Mouse (Mus musculus) cerebellum, adult 2 months (tissue): ENCODE measurements around the gene Lsm8.
A peak's percentile ranks its signal among the peaks of the same experiment; 100 is the strongest.

Experiments used
- CTCF ChIP-seq: fragments of 200-500 bp; IDR thresholded peaks from 2 replicates; pipeline ENCODE4 v1.5.1; 2011; ENCODE audit warnings: low read depth, mild to moderate bottlenecking, control low read depth, low read length, moderate library complexity, borderline replicate concordance; ENCODE audit not compliant: insufficient read depth
- POLR2A ChIP-seq: fragments of 200-500 bp; IDR thresholded peaks from 2 replicates; pipeline ENCODE4 v1.6.1; 2011; ENCODE audit warnings: low read length, control low read depth, borderline replicate concordance; ENCODE audit not compliant: insufficient read depth

DNA sequence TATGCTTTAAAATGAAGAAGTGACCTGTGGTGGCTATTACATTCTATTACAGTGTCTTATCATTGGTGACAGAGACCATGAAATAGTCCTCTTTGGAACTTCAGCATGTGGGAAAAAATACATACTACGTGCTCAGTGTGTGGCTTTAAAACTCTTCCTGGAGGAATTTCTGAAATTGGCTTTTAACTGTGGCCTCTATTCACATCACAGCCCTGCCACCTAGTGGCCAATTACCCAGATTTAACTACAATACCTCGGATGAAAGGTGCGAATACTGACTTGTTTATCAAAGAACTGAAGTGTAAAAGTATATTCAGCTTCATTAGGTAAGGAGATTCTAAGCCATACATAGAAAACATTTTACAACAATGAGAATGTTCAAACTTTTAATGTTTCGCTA lies 29.0 kb upstream of the Lsm8 start:
- TF ChIP-seq CTCF (peak; percentile 47; the same call in 1 of the 2 replicates), POLR2A (no peak)
